Mouse (Mus musculus) forebrain, embryonic 16.5 days (tissue): ENCODE data around the gene Crtam. TPM values are rescaled to one million over a fixed set of nuclear protein-coding genes. Genes with fewer than 3 reads are reported as not detected.

Source experiments
- ATAC-seq: fragments of 200-750 bp; cut with Nextera tagmentation; 2 replicates; pipeline ENCODE4 v1.8.0; 2017; ENCODE audit warnings: mild to moderate bottlenecking, moderate library complexity
- H3K27ac ChIP-seq: fragments of 300-500 bp; sonication (generic); 2 replicates; pipeline ENCODE4 v1.5.1; 2014; ENCODE audit warnings: low read length, control low read depth
- H3K27me3 ChIP-seq: fragments of 300-500 bp; sonication (generic); replicated peaks from 2 replicates; pipeline ENCODE4 v1.6.1; 2014; ENCODE audit warnings: low read length; ENCODE audit not compliant: control insufficient read depth, insufficient read depth
- H3K36me3 ChIP-seq: fragments of 300-500 bp; sonication (generic); 2 replicates; pipeline ENCODE4 v1.6.1; 2014; ENCODE audit not compliant: control insufficient read depth, insufficient read depth
- H3K4me1 ChIP-seq: fragments of 300-500 bp; sonication (generic); replicated peaks from 2 replicates; pipeline ENCODE4 v1.6.1; 2014; ENCODE audit warnings: low read length; ENCODE audit not compliant: control insufficient read depth, insufficient read depth
- H3K4me2 ChIP-seq: fragments of 300-500 bp; sonication (generic); 2 replicates; pipeline ENCODE4 v1.6.1; 2014; ENCODE audit warnings: mild to moderate bottlenecking, low read length, control low read depth
- H3K4me3 ChIP-seq: fragments of 300-500 bp; sonication (generic); replicated peaks from 2 replicates; pipeline ENCODE4 v1.5.1; 2014; ENCODE audit warnings: mild to moderate bottlenecking, low read length, control low read depth
- H3K9ac ChIP-seq: fragments of 300-500 bp; sonication (generic); replicated peaks from 2 replicates; pipeline ENCODE4 v1.6.1; 2014; ENCODE audit warnings: low read depth, low read length, control low read depth
- H3K9me3 ChIP-seq: fragments of 300-500 bp; sonication (generic); 2 replicates; pipeline ENCODE4 v1.6.1; 2016; ENCODE audit warnings: low read length; ENCODE audit not compliant: control insufficient read depth
- WGBS: fragments of 180-500 bp; shearing (Covaris S2); extraction: QIAGEN DNeasy Blood & Tissue Kit; methylation state at CpG from one replicate; pipeline ENCODE4 v1.1.7; 2014; 5-methylcytosine and 5-hydroxymethylcytosine counted together
- polyA plus RNA-seq: library from polyadenylated mRNA; unstranded; fragments of >200 nt; fragmentation: Nextera tagmentation; extraction: Ambion mirVana; gene quantifications from 2 replicates; pipeline ENCODE4 v1.2.1, GENCODE M21; 2015

Gene Crtam
- polyA plus RNA-seq, 1 experiment from 2014 or later, result not detected

- Histone ChIP-seq H3K36me3 (no peaks in the 10 kb centered on the region), H3K9me3 (no peaks in the 10 kb centered on the region), H3K27me3 (no peaks in the 10 kb centered on the region), H3K4me3 (no peak overlapping the region), H3K27ac (no peak overlapping the region), H3K4me2 (no peak overlapping the region), H3K4me1 (peaks cover 24% of the 10 kb centered on the region), H3K9ac (no peak overlapping the region)
- WGBS, result 29% methylated on average over 4 of the region's 4 CpGs
- ATAC-seq, result no peak
These were observed 10.1 kb upstream of the Crtam start for GRCm38 (mm10) chr9:41014512-41014911.

- H3K27ac ChIP-seq, result peak overlapping the region; percentile 77
- no peak for ATAC-seq
- WGBS, result 22% methylated on average over 5 of the region's 5 CpGs
- H3K4me2 ChIP-seq, result no peak overlapping the region; the same call in 1 of the 2 replicates
- no peaks in the 10 kb centered on the region for H3K9me3 ChIP-seq
- H3K4me3 ChIP-seq, result no peak overlapping the region
- H3K36me3 ChIP-seq, result no peaks in the 10 kb centered on the region
- no peak overlapping the region for H3K9ac ChIP-seq
- H3K4me1 ChIP-seq, result peaks cover 25% of the 10 kb centered on the region
- no peaks in the 10 kb centered on the region for H3K27me3 ChIP-seq
These were observed 8.0 kb upstream of the Crtam start for GRCm38 (mm10) chr9:41012456-41012855.

- peak; percentile 93 for ATAC-seq
- Histone ChIP-seq H3K9me3 (no peaks in the 10 kb centered on the region), H3K27ac (peak overlapping the region; percentile 77), H3K4me2 (peak overlapping the region; percentile 20; the same call in 1 of the 2 replicates), H3K4me1 (peaks cover 25% of the 10 kb centered on the region), H3K27me3 (no peaks in the 10 kb centered on the region), H3K36me3 (no peaks in the 10 kb centered on the region), H3K9ac (no peak overlapping the region), H3K4me3 (no peak overlapping the region)
- 8% methylated on average over 13 of the region's 13 CpGs for WGBS
These were observed 7.3 kb upstream of the Crtam start for GRCm38 (mm10) chr9:41011512-41012436.

- 12% methylated on average over 1 of the region's 1 CpGs for WGBS
- Histone ChIP-seq H3K27ac (no peak overlapping the region), H3K9me3 (no peaks in the 10 kb centered on the region), H3K4me1 (peaks cover 15% of the 10 kb centered on the region), H3K36me3 (no peaks in the 10 kb centered on the region), H3K4me2 (no peak overlapping the region), H3K27me3 (no peaks in the 10 kb centered on the region), H3K4me3 (no peak overlapping the region), H3K9ac (no peak overlapping the region)
- no peak for ATAC-seq
These were observed 3.4 kb upstream of the Crtam start for GRCm38 (mm10) chr9:41007785-41008184.

- no peak for ATAC-seq
These were observed 7.2 kb downstream of the Crtam start for GRCm38 (mm10) chr9:40997116-40997779.

GRCm38 (mm10) chr9:40994075-40994474, 10.4 kb downstream of the Crtam start:
- H3K9ac ChIP-seq, result no peak overlapping the region
- no peak overlapping the region for H3K4me2 ChIP-seq
- H3K9me3 ChIP-seq, result no peaks in the 10 kb centered on the region
- WGBS, result 87% methylated on average over 5 of the region's 5 CpGs
- H3K36me3 ChIP-seq, result no peaks in the 10 kb centered on the region
- ATAC-seq, result no peak
- peaks cover 5% of the 10 kb centered on the region; the same call in 1 of the 2 replicates for H3K4me1 ChIP-seq
- no peak overlapping the region for H3K27ac ChIP-seq
- no peak overlapping the region for H3K4me3 ChIP-seq
- no peaks in the 10 kb centered on the region for H3K27me3 ChIP-seq

More at GRCm38 (mm10) chr9:40997116-40997779, 7.2 kb downstream of the Crtam start:
- Histone ChIP-seq H3K4me2 (no peak overlapping the region), H3K4me3 (no peak overlapping the region), H3K9ac (no peak overlapping the region), H3K9me3 (no peaks in the 10 kb centered on the region), H3K27ac (no peak overlapping the region), H3K27me3 (no peaks in the 10 kb centered on the region), H3K36me3 (no peaks in the 10 kb centered on the region), H3K4me1 (peaks cover 5% of the 10 kb centered on the region; the same call in 1 of the 2 replicates)
- 90% methylated on average over 7 of the region's 7 CpGs for WGBS

GRCm38 (mm10) chr9:40991511-40991910, 12.9 kb downstream of the Crtam start:
- no peak for ATAC-seq

GRCm38 (mm10) chr9:40989940-40990588, 14.4 kb downstream of the Crtam start:
- no peak overlapping the region for H3K27ac ChIP-seq
- H3K9ac ChIP-seq, result peak overlapping the region; percentile 28; the same call in 1 of the 2 replicates
- no peaks in the 10 kb centered on the region for H3K36me3 ChIP-seq
- 40% methylated on average over 4 of the region's 4 CpGs for WGBS
- peak; percentile 78 for ATAC-seq
- no peak overlapping the region for H3K4me3 ChIP-seq
- H3K9me3 ChIP-seq, result no peaks in the 10 kb centered on the region
- H3K4me2 ChIP-seq, result no peak overlapping the region
- peaks cover 5% of the 10 kb centered on the region; the same call in 1 of the 2 replicates for H3K4me1 ChIP-seq
- H3K27me3 ChIP-seq, result no peaks in the 10 kb centered on the region

More at GRCm38 (mm10) chr9:40991511-40991910, 12.9 kb downstream of the Crtam start:
- no peaks in the 10 kb centered on the region for H3K36me3 ChIP-seq
- no peaks in the 10 kb centered on the region for H3K27me3 ChIP-seq
- H3K9me3 ChIP-seq, result no peaks in the 10 kb centered on the region
- 59% methylated on average over 6 of the region's 6 CpGs for WGBS
- H3K9ac ChIP-seq, result no peak overlapping the region
- peaks cover 5% of the 10 kb centered on the region; the same call in 1 of the 2 replicates for H3K4me1 ChIP-seq
- no peak overlapping the region for H3K27ac ChIP-seq
- H3K4me2 ChIP-seq, result no peak overlapping the region
- no peak overlapping the region for H3K4me3 ChIP-seq

GRCm38 (mm10) chr9:40984313-40984712, 20.1 kb downstream of the Crtam start:
- Histone ChIP-seq H3K27ac (no peak overlapping the region), H3K4me3 (no peak overlapping the region), H3K9me3 (no peaks in the 10 kb centered on the region), H3K27me3 (no peaks in the 10 kb centered on the region), H3K4me1 (no peaks in the 10 kb centered on the region), H3K4me2 (no peak overlapping the region), H3K9ac (no peak overlapping the region), H3K36me3 (no peaks in the 10 kb centered on the region)
- ATAC-seq, result no peak
- 64% methylated on average over 3 of the region's 3 CpGs for WGBS
